Mouse (Mus musculus) G1E (cell line): ENCODE measurements at regions not wholly inside any gene's neighbourhood (a gene's known extent, or its start where the extent isn't known, plus 50 kb on each side); places are given as distances from the start of the nearest gene placed in this dataset.

Experiments used
- ATAC-seq: 2 replicates; pipeline ENCODE4 v1.8.0; 2016; ENCODE audit warnings: mild to moderate bottlenecking; ENCODE audit not compliant: insufficient number of reproducible peaks, poor library complexity, low FRiP score, severe bottlenecking; ENCODE audit errors: extremely low read depth
- DNase-seq: peaks from one replicate; pipeline ENCODE4 v3.0.0; 2012; ENCODE audit warnings: low spot score
- H3K27me3 ChIP-seq: 2 replicates; pipeline ENCODE4 v1.6.1; 2012; ENCODE audit warnings: mild to moderate bottlenecking, low read length, inconsistent platforms; ENCODE audit not compliant: insufficient read depth
- H3K36me3 ChIP-seq: replicated peaks from 2 replicates; pipeline ENCODE3; 2012; ENCODE audit warnings: mild to moderate bottlenecking, inconsistent platforms
- H3K4me1 ChIP-seq: 2 replicates; pipeline ENCODE4 v1.6.1; 2012; ENCODE audit warnings: low read depth, low read length, inconsistent platforms, mixed read lengths; ENCODE audit not compliant: insufficient read depth
- H3K4me3 ChIP-seq: 2 replicates; pipeline ENCODE4 v1.5.1; 2012; ENCODE audit warnings: low read depth, mild to moderate bottlenecking, inconsistent platforms, low read length, moderate library complexity, mixed read lengths
- H3K9me3 ChIP-seq: replicated peaks from 2 replicates; pipeline ENCODE4 v1.6.1; 2012; ENCODE audit warnings: inconsistent platforms
- CTCF ChIP-seq: IDR thresholded peaks from 2 replicates; pipeline ENCODE4 v1.5.1; 2012; ENCODE audit warnings: low read depth, low read length, inconsistent platforms, mixed read lengths
- GATA1 ChIP-seq: IDR thresholded peaks from 2 replicates; pipeline ENCODE4 v1.6.1; 2012; ENCODE audit warnings: borderline replicate concordance, low read length, inconsistent platforms, mixed read lengths
- GATA2 ChIP-seq: IDR thresholded peaks from 2 replicates; pipeline ENCODE4 v1.6.1; 2012; ENCODE audit warnings: low read depth, low read length, inconsistent platforms, borderline replicate concordance
- POLR2AphosphoS5 ChIP-seq: IDR thresholded peaks from 2 replicates; pipeline ENCODE4 v1.6.1; 2012; ENCODE audit warnings: low read depth, low read length, inconsistent platforms; ENCODE audit not compliant: insufficient replicate concordance
- TAL1 ChIP-seq: conservative IDR thresholded peaks from 2 replicates; pipeline ENCODE4 v1.6.1; 2012; ENCODE audit warnings: low read depth, low read length, inconsistent platforms, mixed read lengths

DNA sequence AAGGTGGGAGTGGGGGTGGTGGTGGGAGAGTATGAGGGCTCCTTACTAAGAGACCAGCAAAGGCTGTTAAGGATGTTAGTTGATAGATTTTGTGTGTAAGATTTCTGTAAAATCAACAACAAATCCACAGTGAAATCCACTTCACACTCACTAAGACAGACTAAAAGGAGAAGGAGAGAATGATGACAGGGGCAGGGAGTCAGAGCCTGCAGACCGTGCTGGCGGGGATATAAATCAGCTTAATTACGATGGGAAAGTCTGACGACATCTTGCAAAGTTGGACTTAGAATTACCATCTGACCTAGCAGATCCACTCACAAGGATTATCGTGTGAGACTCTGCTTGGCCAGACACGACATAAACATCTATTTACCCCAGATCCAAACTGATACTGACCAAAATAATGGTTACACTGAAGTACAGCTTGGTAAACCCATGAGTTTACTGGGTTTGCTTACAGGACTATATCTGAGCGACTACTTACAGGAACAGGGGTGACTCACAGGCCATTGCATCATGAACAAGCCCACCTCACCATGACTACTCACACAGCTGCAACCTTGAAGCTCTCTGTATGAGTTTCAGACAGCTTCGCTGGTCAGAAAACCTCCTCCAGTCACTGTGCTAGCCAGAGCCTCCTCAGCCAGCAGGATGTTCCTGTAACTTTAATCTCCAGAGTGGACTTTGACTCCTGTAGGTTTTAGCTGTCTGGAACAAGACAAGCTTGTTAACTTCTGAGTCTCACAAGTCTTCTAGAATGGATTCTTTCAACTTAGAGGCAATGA lies 50.5 kb upstream of the Ednra start:
- ATAC-seq (no peak), DNase-seq (no peak)
- Histone ChIP-seq H3K4me1 (no peaks in the 10 kb centered on the region), H3K27me3 (peaks cover 5% of the 10 kb centered on the region; the same call in 1 of the 2 replicates), H3K36me3 (no peaks in the 10 kb centered on the region), H3K9me3 (no peaks in the 10 kb centered on the region), H3K4me3 (no peak overlapping the region)
- TF ChIP-seq CTCF (no peak), GATA2 (no peak), GATA1 (no peak), POLR2AphosphoS5 (no peak), TAL1 (no peak)

DNA sequence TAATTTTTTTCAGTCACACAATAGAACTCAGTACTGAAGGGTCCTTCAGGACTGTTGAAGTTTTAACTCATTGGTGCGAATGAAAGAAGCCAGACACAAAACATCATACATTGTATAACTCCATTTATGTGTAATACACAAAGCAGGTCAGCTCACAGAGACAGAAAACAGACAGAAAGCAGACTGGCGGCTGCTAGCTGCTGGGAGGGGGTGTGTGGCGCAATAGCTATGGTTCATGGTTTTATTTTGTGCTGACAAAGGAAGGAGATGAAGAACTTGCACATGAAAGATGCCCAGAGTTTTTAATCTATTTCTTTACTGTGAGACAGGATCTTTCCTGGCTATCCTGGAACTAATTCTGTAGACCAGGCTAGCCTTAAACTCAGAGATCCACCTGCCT lies 51.3 kb upstream of the Ednra start:
- TF ChIP-seq CTCF: no peak
- no peak for TF ChIP-seq TAL1
- TF ChIP-seq POLR2AphosphoS5: no peak
- TF ChIP-seq GATA1: no peak
- TF ChIP-seq GATA2: no peak
- H3K9me3 ChIP-seq: no peaks in the 10 kb centered on the region
- no peak for DNase-seq
- H3K27me3 ChIP-seq: peaks cover 5% of the 10 kb centered on the region; the same call in 1 of the 2 replicates
- ATAC-seq: no peak
- H3K36me3 ChIP-seq: no peaks in the 10 kb centered on the region
- no peaks in the 10 kb centered on the region for H3K4me1 ChIP-seq
- H3K4me3 ChIP-seq: no peak overlapping the region

DNA sequence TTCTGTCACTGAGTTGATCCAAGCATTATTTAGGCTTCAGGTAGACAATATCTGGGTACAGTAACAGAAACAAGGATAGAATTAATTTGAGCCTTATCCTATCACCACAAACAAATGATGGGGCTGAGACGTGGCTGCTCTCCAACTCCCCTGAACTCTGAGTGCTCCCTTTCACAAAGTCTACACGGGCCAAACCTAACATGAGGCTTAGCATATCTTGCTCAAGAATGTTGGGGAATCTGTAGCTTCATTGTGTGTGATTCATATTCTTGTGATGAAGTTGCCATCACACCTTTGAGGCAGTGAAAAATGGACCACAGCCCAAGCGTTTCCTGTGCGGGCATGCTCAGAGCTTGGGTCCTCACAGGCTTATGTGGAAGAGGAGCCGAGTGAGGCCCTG lies 53.3 kb upstream of the Ednra start:
- ATAC-seq: no peak

DNA sequence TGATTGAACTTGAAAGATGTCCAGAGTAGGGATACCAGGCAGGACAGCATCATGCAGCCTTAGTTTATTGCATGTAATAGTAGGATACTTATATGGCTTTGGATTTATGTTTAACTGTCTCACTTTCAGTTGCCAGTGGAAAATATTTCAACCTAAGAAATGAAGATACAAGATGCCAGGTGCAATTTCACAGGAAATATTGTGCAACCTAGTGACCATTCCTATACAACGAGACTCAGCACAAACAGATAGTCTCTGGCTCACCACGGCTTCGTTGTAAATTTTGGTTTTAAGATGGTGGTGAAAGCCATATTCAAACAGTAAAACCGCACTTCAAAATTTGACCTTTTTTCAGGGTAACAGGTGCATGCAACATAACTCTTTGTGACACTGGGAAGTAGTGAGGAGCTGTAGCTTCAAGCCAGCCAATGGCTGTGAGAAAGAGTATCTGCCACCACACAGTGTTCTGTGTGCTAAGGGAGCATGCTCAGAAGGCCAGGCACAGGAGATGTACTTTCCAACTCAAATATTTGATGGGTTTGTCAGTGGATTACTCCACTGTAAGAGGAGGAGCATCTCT lies 61.5 kb upstream of the Ednra start:
- ATAC-seq: no peak

More for the DNA sequence above, 53.3 kb upstream of the Ednra start:
- Histone ChIP-seq H3K4me1 (no peaks in the 10 kb centered on the region), H3K36me3 (no peaks in the 10 kb centered on the region), H3K4me3 (no peak overlapping the region), H3K9me3 (no peaks in the 10 kb centered on the region), H3K27me3 (0 out of 2 replicates have a peak, but pooled peaks cover 9% of the 10 kb centered on the region)
- no peak for DNase-seq
- no peak for TF ChIP-seq GATA2
- no peak for TF ChIP-seq POLR2AphosphoS5
- no peak for TF ChIP-seq GATA1
- TF ChIP-seq TAL1: no peak
- no peak for TF ChIP-seq CTCF

DNA sequence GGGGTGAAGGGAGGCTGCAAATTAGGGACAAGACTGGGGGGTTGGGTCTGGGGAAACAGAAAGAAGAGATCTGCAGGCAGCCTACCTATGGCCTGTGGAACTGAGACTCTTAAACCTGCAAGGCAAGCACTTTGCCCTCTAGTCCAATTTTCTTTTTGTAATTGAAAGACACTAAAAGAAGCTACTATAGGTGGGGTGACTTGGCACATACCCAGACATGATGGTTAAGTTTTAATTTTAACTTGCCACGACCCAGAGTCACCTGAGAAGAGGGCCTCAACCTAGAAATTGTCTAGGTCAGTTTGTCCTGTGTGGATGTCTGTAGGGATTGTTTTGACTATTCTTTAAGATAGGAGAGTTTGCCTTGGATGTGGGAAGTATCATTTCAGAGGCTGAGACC lies 70.6 kb upstream of the Ednra start:
- Histone ChIP-seq H3K27me3 (peaks cover 3% of the 10 kb centered on the region), H3K36me3 (no peaks in the 10 kb centered on the region), H3K4me3 (no peak overlapping the region), H3K4me1 (no peaks in the 10 kb centered on the region), H3K9me3 (no peaks in the 10 kb centered on the region)
- no peak for ATAC-seq
- no peak for DNase-seq
- TF ChIP-seq TAL1 (no peak), CTCF (no peak), GATA2 (no peak), GATA1 (no peak), POLR2AphosphoS5 (no peak)

More for the DNA sequence above, 61.5 kb upstream of the Ednra start:
- Histone ChIP-seq H3K4me3 (no peak overlapping the region), H3K9me3 (no peaks in the 10 kb centered on the region), H3K27me3 (0 out of 2 replicates have a peak, but pooled peaks cover 9% of the 10 kb centered on the region), H3K36me3 (no peaks in the 10 kb centered on the region), H3K4me1 (no peaks in the 10 kb centered on the region)
- TF ChIP-seq GATA1 (no peak), GATA2 (no peak), TAL1 (no peak), CTCF (no peak), POLR2AphosphoS5 (no peak)
- no peak for DNase-seq

DNA sequence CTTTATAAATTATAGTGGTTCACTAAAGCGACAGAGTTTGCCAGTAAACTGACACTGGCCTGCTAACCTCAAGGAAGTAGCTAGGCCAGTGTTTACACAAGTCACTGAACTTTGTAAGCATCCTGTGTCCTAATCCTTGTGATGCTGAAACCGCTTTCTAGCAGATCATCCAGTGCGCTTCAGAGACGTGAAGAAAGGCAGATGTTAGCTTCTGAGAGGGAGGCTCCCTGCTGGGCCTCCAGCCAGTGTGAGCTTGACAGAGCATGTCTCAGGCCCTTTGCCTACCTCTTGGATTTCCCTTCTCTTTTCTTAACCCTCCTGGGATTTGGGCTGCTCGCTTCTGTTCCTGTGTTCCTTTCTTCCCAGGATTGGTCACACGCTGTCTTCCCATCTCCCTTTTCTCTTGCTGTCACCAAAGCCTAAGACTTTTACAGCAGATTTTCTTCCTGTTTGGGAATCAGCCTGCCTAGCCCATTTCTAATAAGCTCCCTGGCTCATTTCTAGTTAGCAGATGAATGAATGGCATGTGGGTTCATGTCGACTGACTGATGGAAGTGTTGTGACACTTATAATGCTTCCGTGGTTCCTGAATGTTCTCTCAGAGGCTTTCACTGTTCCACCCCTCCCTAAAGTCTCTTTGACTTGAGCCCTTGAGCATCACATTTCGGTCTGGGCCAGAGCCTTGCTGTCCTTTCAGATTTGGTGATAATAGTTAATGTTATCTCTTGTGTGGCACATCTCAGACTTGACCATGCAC lies 79.1 kb upstream of the Ednra start:
- no peak overlapping the region for H3K4me3 ChIP-seq
- no peak for DNase-seq
- no peaks in the 10 kb centered on the region for H3K36me3 ChIP-seq
- ATAC-seq: no peak
- H3K4me1 ChIP-seq: no peaks in the 10 kb centered on the region
- no peaks in the 10 kb centered on the region for H3K27me3 ChIP-seq
- H3K9me3 ChIP-seq: no peaks in the 10 kb centered on the region
- TF ChIP-seq POLR2AphosphoS5: no peak
- no peak for TF ChIP-seq CTCF
- no peak for TF ChIP-seq GATA1
